ENCODE assay signal across 15 mouse cellular contexts in the genomic region with DNA sequence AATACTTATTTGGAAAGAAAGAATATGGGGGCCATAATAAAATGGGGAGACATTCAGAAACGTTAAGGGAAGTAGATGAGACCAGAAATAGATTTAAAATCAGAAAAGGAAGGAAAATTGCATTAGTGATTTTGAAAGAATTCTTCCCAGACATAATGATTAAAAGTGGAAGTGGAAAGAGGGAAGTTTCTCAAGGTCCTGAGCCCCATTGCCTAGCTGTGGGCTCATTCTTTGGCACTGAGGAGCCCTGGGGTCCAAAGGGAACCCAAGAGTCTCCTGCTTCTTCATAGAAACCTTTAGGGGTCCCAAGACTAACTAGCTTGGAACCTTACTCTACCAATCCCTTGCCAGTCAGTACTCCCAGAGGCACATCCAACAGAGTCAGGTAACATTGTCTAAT.
"Had no signal": no experiment of that assay in that cellular context is flagged by ENCODE, and none has a peak within 500 bp of the region (broad histone marks: within the 10 kb centered on the region; RNA-seq: fewer than 3 reads in every experiment).

No protein-coding gene starts in this region.

- H3K4me1 ChIP-seq: limb, embryonic 15.5 days; liver, embryonic 15.5 days; megakaryocyte, embryonic 14.5 days; midbrain, embryonic 12.5 days had no signal

- H3K9ac ChIP-seq: limb, embryonic 15.5 days; liver, embryonic 15.5 days; lung, embryonic 14.5 days; midbrain, embryonic 12.5 days had no signal

- H3K27ac ChIP-seq: layer of hippocampus, adult 2 months; left cerebral cortex, adult 2 months; limb, embryonic 15.5 days; liver, embryonic 15.5 days; midbrain, embryonic 12.5 days had no signal

- DNase-seq: kidney, adult 8-10 months; kidney, postnatal 4 days; lung, embryonic 14.5 days; lung, postnatal 10 days; right cerebral cortex, postnatal 25 days; thymus, postnatal 4 days had no signal

- H3K9me3 ChIP-seq: limb, embryonic 15.5 days; liver, embryonic 15.5 days; midbrain, embryonic 12.5 days had no signal

- H3K36me3 ChIP-seq: limb, embryonic 15.5 days; liver, embryonic 15.5 days; midbrain, embryonic 12.5 days had no signal

- H3K27me3 ChIP-seq: limb, embryonic 15.5 days; liver, embryonic 15.5 days; megakaryocyte, embryonic 14.5 days; midbrain, embryonic 12.5 days had no signal

- H3K4me3 ChIP-seq: layer of hippocampus, adult 2 months; left cerebral cortex, adult 2 months; limb, embryonic 15.5 days; liver, embryonic 15.5 days; megakaryocyte, embryonic 14.5 days; midbrain, embryonic 12.5 days had no signal

- ATAC-seq: inflammation-experienced regulatory T-cells, adult 6 months; intestine, postnatal 0 days; midbrain, embryonic 16.5 days had no signal

- H3K4me2 ChIP-seq: limb, embryonic 15.5 days; liver, embryonic 15.5 days; lung, embryonic 14.5 days; midbrain, embryonic 12.5 days had no signal
